Mouse (Mus musculus) CH12.LX (cell line): ENCODE data around the gene Trpv4. TPM values are rescaled to one million over a fixed set of nuclear protein-coding genes. Genes with fewer than 3 reads are reported as not detected.

Source experiments
- DNase-seq: peaks from one replicate; pipeline ENCODE4 v3.0.0-alpha.2; 2013; ENCODE audit errors: extremely low read depth
- H3K27ac ChIP-seq: 2 replicates; pipeline ENCODE4 v1.5.1; 2012; ENCODE audit warnings: low read depth, mild to moderate bottlenecking, control low read depth, moderate library complexity; ENCODE audit not compliant: insufficient read depth
- H3K27me3 ChIP-seq: replicated peaks from 2 replicates; pipeline ENCODE3; 2012; ENCODE audit warnings: inconsistent platforms
- H3K36me3 ChIP-seq, 2 experiments: replicated peaks in 1 of 2; 2 replicates each; pipeline versions ENCODE3 to v1.6.1; 2012; ENCODE audit warnings: inconsistent platforms in 1 of 2, low read length in 1 of 2, mild to moderate bottlenecking in 1 of 2, mixed read lengths in 1 of 2, moderate library complexity in 1 of 2; ENCODE audit not compliant: control insufficient read depth in 1 of 2, insufficient read depth in 1 of 2
- H3K4me1 ChIP-seq, 2 experiments: 2 replicates each; pipeline ENCODE4 v1.6.1; 2012; ENCODE audit warnings: inconsistent platforms in 1 of 2, moderate library complexity in 1 of 2; ENCODE audit not compliant: insufficient read depth in 2 of 2, control insufficient read depth in 1 of 2
- H3K4me2 ChIP-seq: 2 replicates; pipeline ENCODE4 v1.6.1; 2012; ENCODE audit warnings: low read depth, mild to moderate bottlenecking, control low read depth; ENCODE audit not compliant: poor library complexity, insufficient read depth, severe bottlenecking
- H3K4me3 ChIP-seq, 3 experiments: fragments of 150-350 bp in 1 of 3; sonication (generic) in 1 of 3; replicated peaks in 1 of 3; 2 replicates each; pipeline versions ENCODE3 to v1.5.1; 2011 to 2012; ENCODE audit warnings: low read depth in 2 of 3, low read length in 2 of 3, mild to moderate bottlenecking in 2 of 3, moderate library complexity in 2 of 3, control low read depth in 1 of 3, improper control_type of control experiment in 1 of 3, inconsistent platforms in 1 of 3, mixed read lengths in 1 of 3; ENCODE audit not compliant: poor library complexity in 1 of 3
- H3K79me2 ChIP-seq: replicated peaks from 2 replicates; pipeline ENCODE4 v1.6.1; 2012; ENCODE audit warnings: mild to moderate bottlenecking, moderate library complexity; ENCODE audit not compliant: control insufficient read depth, poor library complexity, insufficient read depth, severe bottlenecking; ENCODE audit errors: extremely low read depth
- H3K9ac ChIP-seq: 2 replicates; pipeline ENCODE4 v1.6.1; 2012; ENCODE audit warnings: low read depth, mild to moderate bottlenecking, control low read depth, moderate library complexity; ENCODE audit not compliant: insufficient read depth
- H3K9me3 ChIP-seq: replicated peaks from 2 replicates; pipeline ENCODE3; 2012; ENCODE audit warnings: low read length, inconsistent platforms, mixed read lengths
- BHLHE40 ChIP-seq: IDR thresholded peaks from 2 replicates; pipeline ENCODE4 v1.6.1; 2011; ENCODE audit warnings: mild to moderate bottlenecking, low read depth, low read length, improper control_type of control experiment
- CHD1 ChIP-seq: IDR thresholded peaks from 2 replicates; pipeline ENCODE4 v1.6.1; 2012; ENCODE audit warnings: low read depth, low read length, improper control_type of control experiment, inconsistent platforms
- CHD2 ChIP-seq: IDR thresholded peaks from 2 replicates; pipeline ENCODE4 v1.6.1; 2011; ENCODE audit warnings: low read length, improper control_type of control experiment
- CTCF ChIP-seq, 2 experiments: IDR thresholded peaks in 1 of 2; conservative IDR thresholded peaks in 1 of 2; 2 replicates each; pipeline ENCODE4 v1.5.1; 2011 to 2012; ENCODE audit warnings: low read depth in 2 of 2, low read length in 2 of 2, improper control_type of control experiment in 1 of 2, inconsistent platforms in 1 of 2, mild to moderate bottlenecking in 1 of 2, moderate library complexity in 1 of 2
- ELF1 ChIP-seq: IDR thresholded peaks from 2 replicates; pipeline ENCODE4 v1.6.1; 2014; ENCODE audit warnings: low read depth, mild to moderate bottlenecking, inconsistent platforms, low read length, improper control_type of control experiment
- EP300 ChIP-seq: IDR thresholded peaks from 2 replicates; pipeline ENCODE4 v1.6.1; 2011; ENCODE audit warnings: low read length, improper control_type of control experiment
- ETS1 ChIP-seq: conservative IDR thresholded peaks from 2 replicates; pipeline ENCODE4 v1.6.1; 2012; ENCODE audit warnings: low read depth, mild to moderate bottlenecking, inconsistent platforms, low read length, improper control_type of control experiment, moderate library complexity
- HCFC1 ChIP-seq: IDR thresholded peaks from 2 replicates; pipeline ENCODE4 v1.6.1; 2012; ENCODE audit warnings: low read depth, mild to moderate bottlenecking, inconsistent platforms, low read length, improper control_type of control experiment
- IRF4 ChIP-seq: IDR thresholded peaks from 2 replicates; pipeline ENCODE4 v1.6.1; 2014; ENCODE audit warnings: low read depth, mild to moderate bottlenecking, inconsistent platforms, low read length, improper control_type of control experiment
- JUN ChIP-seq: IDR thresholded peaks from 2 replicates; pipeline ENCODE4 v1.6.1; 2011; ENCODE audit warnings: low read depth, mild to moderate bottlenecking, low read length, improper control_type of control experiment, moderate library complexity; ENCODE audit not compliant: insufficient read depth
- JUND ChIP-seq: conservative IDR thresholded peaks from 2 replicates; pipeline ENCODE4 v1.6.1; 2011; ENCODE audit warnings: low read depth, low read length, improper control_type of control experiment
- KAT2A ChIP-seq: IDR thresholded peaks from 2 replicates; pipeline ENCODE4 v1.6.1; 2012; ENCODE audit warnings: low read length, improper control_type of control experiment, inconsistent platforms; ENCODE audit not compliant: insufficient replicate concordance
- MAX ChIP-seq: IDR thresholded peaks from 2 replicates; pipeline ENCODE4 v1.6.1; 2011; ENCODE audit warnings: low read length, improper control_type of control experiment
- MAZ ChIP-seq: IDR thresholded peaks from 2 replicates; pipeline ENCODE4 v1.6.1; 2012; ENCODE audit warnings: low read depth, mild to moderate bottlenecking, inconsistent platforms, low read length, improper control_type of control experiment, moderate library complexity
- MEF2A ChIP-seq: IDR thresholded peaks from 2 replicates; pipeline ENCODE4 v1.6.1; 2014; ENCODE audit warnings: low read depth, mild to moderate bottlenecking, inconsistent platforms, low read length, improper control_type of control experiment, borderline replicate concordance
- MXI1 ChIP-seq: IDR thresholded peaks from 2 replicates; pipeline ENCODE4 v1.6.1; 2011; ENCODE audit warnings: mild to moderate bottlenecking, low read depth, low read length, improper control_type of control experiment
- MYC ChIP-seq: IDR thresholded peaks from 2 replicates; pipeline ENCODE4 v1.6.1; 2011; ENCODE audit warnings: low read depth, mild to moderate bottlenecking, improper control_type of control experiment, low read length
- NELFE ChIP-seq: IDR thresholded peaks from 2 replicates; pipeline ENCODE4 v1.6.1; 2011; ENCODE audit warnings: low read depth, low read length, improper control_type of control experiment
- NRF1 ChIP-seq: IDR thresholded peaks from 2 replicates; pipeline ENCODE4 v1.6.1; 2014; ENCODE audit warnings: low read depth, mild to moderate bottlenecking, inconsistent platforms, low read length, improper control_type of control experiment, moderate library complexity
- PAX5 ChIP-seq: IDR thresholded peaks from 2 replicates; pipeline ENCODE4 v1.6.1; 2012; ENCODE audit warnings: low read length, inconsistent platforms, mixed read lengths
- POLR2A ChIP-seq: IDR thresholded peaks from 2 replicates; pipeline ENCODE4 v1.6.1; 2011; ENCODE audit warnings: low read depth, mild to moderate bottlenecking, improper control_type of control experiment, low read length
- POLR2AphosphoS2 ChIP-seq: IDR thresholded peaks from 2 replicates; pipeline ENCODE4 v1.6.1; 2011; ENCODE audit warnings: low read depth, low read length, improper control_type of control experiment
- RCOR1 ChIP-seq: conservative IDR thresholded peaks from 2 replicates; pipeline ENCODE4 v1.6.1; 2012; ENCODE audit warnings: low read depth, mild to moderate bottlenecking, inconsistent platforms, low read length, improper control_type of control experiment
- SIN3A ChIP-seq: IDR thresholded peaks from 2 replicates; pipeline ENCODE4 v1.6.1; 2012; ENCODE audit warnings: low read length, improper control_type of control experiment, inconsistent platforms
- SMC3 ChIP-seq: IDR thresholded peaks from 2 replicates; pipeline ENCODE4 v1.6.1; 2011; ENCODE audit warnings: low read depth, low read length, improper control_type of control experiment
- TBP ChIP-seq: conservative IDR thresholded peaks from 2 replicates; pipeline ENCODE4 v1.6.1; 2011; ENCODE audit warnings: low read depth, low read length, improper control_type of control experiment
- UBTF ChIP-seq: IDR thresholded peaks from 2 replicates; pipeline ENCODE4 v1.6.1; 2012; ENCODE audit warnings: low read depth, mild to moderate bottlenecking, inconsistent platforms, low read length, improper control_type of control experiment, moderate library complexity
- USF1 ChIP-seq: IDR thresholded peaks from 2 replicates; pipeline ENCODE4 v1.6.1; 2014; ENCODE audit warnings: low read depth, mild to moderate bottlenecking, inconsistent platforms, low read length, improper control_type of control experiment
- USF2 ChIP-seq: conservative IDR thresholded peaks from 2 replicates; pipeline ENCODE4 v1.6.1; 2011; ENCODE audit warnings: low read depth, low read length, improper control_type of control experiment
- ZC3H11A ChIP-seq: IDR thresholded peaks from 2 replicates; pipeline ENCODE4 v1.6.1; 2012; ENCODE audit warnings: low read depth, mild to moderate bottlenecking, inconsistent platforms, low read length, improper control_type of control experiment
- ZMIZ1 ChIP-seq: IDR thresholded peaks from 2 replicates; pipeline ENCODE4 v1.6.1; 2012; ENCODE audit warnings: low read depth, mild to moderate bottlenecking, inconsistent platforms, low read length, improper control_type of control experiment
- ZNF384 ChIP-seq: IDR thresholded peaks from 2 replicates; pipeline ENCODE4 v1.6.1; 2012; ENCODE audit warnings: low read depth, low read length, improper control_type of control experiment, inconsistent platforms
- dilution Hi-C: fragments of 300-500 bp; cut with MboI; formaldehyde crosslinking; loops from 2 replicates; pipeline ENCODE4 v1.14.3; 2020; ENCODE audit warnings: low sequenced_read_pairs; ENCODE audit not compliant: extremely low pct_unique_long_range_greater_than_20kb, extremely low pct_ligation_motif_present
- in situ Hi-C: fragments of 300-500 bp; cut with MboI; formaldehyde crosslinking; loops from 3 replicates; pipeline ENCODE4 v1.14.3; 2019; ENCODE audit warnings: low sequenced_read_pairs, low pct_ligation_motif_present, low pct_unique_long_range_greater_than_20kb, mixed read lengths
- polyA plus RNA-seq: library from polyadenylated mRNA; unstranded; fragments of >175 nt; gene quantifications from 2 replicates; pipeline ENCODE4 v1.2.1, GENCODE M21; 2012; ENCODE audit warnings: low read depth; ENCODE audit not compliant: insufficient read length
- total RNA-seq, 2 experiments: library from RNA; depleted of rRNA; stranded (reverse); fragments of 300-350 nt in 1 of 2; fragments of >200 nt in 1 of 2; gene quantifications; 2 replicates each; pipeline ENCODE4 v1.2.3; 2012 to 2014

The Trpv4 gene
- total and polyA plus RNA-seq, 3 experiments = 0.24 TPM; not detected in 2

GRCm38 (mm10) chr5:114669014-114669413 is 10.8 kb upstream of the Trpv4 start:
- Histone ChIP-seq H3K27me3 (no peaks in the 10 kb centered on the region), H3K4me1 (peaks cover 0 to 14% of the 10 kb centered on the region in 2 experiments; a peak in 3 of 4 replicates), H3K79me2 (no peaks in the 10 kb centered on the region), H3K9me3 (no peaks in the 10 kb centered on the region), H3K27ac (no peak overlapping the region), H3K4me2 (no peak overlapping the region), H3K4me3 (no peak overlapping the region), H3K36me3 (peaks cover 27 to 34% of the 10 kb centered on the region in 2 experiments), H3K9ac (no peak overlapping the region)
- TF ChIP-seq NELFE (no peak), MAX (no peak), JUND (no peak), PAX5 (no peak)
- in situ Hi-C loops (no loop called here), dilution Hi-C loops (no loop called here)
- no peak for DNase-seq

GRCm38 (mm10) chr5:114667228-114667856 is 9.1 kb upstream of the Trpv4 start:
- H3K4me1 ChIP-seq = peaks cover 0 to 14% of the 10 kb centered on the region in 2 experiments; a peak in 3 of 4 replicates
- no peaks in the 10 kb centered on the region for H3K27me3 ChIP-seq
- peak overlapping the region; percentile 41 to 45 (median 43) for H3K4me3 ChIP-seq
- dilution Hi-C loops (no loop called here), in situ Hi-C loops (no loop called here)
- H3K79me2 ChIP-seq = no peaks in the 10 kb centered on the region
- peaks cover 6% of the 10 kb centered on the region for H3K9me3 ChIP-seq
- DNase-seq = peak; percentile 96
- H3K9ac ChIP-seq = peak overlapping the region; percentile 21; the same call in 1 of the 2 replicates
- H3K27ac ChIP-seq = peak overlapping the region; percentile 32; the same call in 1 of the 2 replicates
- peak overlapping the region; percentile 94 for H3K4me2 ChIP-seq
- peaks cover 13 to 22% of the 10 kb centered on the region in 2 experiments for H3K36me3 ChIP-seq
- TF ChIP-seq CTCF (conservative IDR thresholded peaks at IDR 0.05 in 1 of 2, IDR thresholded peaks at IDR 0.05 in 1 of 2; ENCODE audit: low read depth in 2 of 2, low read length in 2 of 2) (peak; percentile 49 to 100; a peak in 2 of 4 replicates), TBP (peak; percentile 86), USF2 (no peak), NRF1 (peak; percentile 69), BHLHE40 (peak; percentile 85), SMC3 (peak; percentile 97), SIN3A (peak; percentile 92), EP300 (no peak), POLR2AphosphoS2 (peak; percentile 80; the same call in 1 of the 2 replicates), IRF4 (peak; percentile 56; the same call in 1 of the 2 replicates), MYC (peak; percentile 88), JUND (no peak; the same call in 1 of the 2 replicates), MEF2A (no peak; the same call in 1 of the 2 replicates), PAX5 (no peak), MXI1 (peak; percentile 97), CHD2 (no peak), ZC3H11A (peak; percentile 60), USF1 (no peak; the same call in none of the 2 replicates), UBTF (no peak), MAZ (peak; percentile 59; the same call in 1 of the 2 replicates), POLR2A (peak; percentile 99), HCFC1 (peak; percentile 57), ZNF384 (peak; percentile 47; the same call in 1 of the 2 replicates), KAT2A (0 out of 2 replicates have a peak, but pooled peaks have one; percentile 23), NELFE (peak; percentile 97), CHD1 (no peak), ZMIZ1 (peak; percentile 94), RCOR1 (peak; percentile 73; the same call in 1 of the 2 replicates), ELF1 (peak; percentile 100), ETS1 (peak; percentile 44; the same call in 1 of the 2 replicates), JUN (no peak)
